Mouse (Mus musculus) induced T-regulatory cell, adult 2 months (primary cell): ENCODE results near the gene Grm4.
A peak's percentile ranks its signal among the peaks of the same experiment; 100 is the strongest.
"Not testable (repeated sequence)": the region's sequence is repeated elsewhere in the genome, so short reads cannot be mapped to it uniquely, and the experiment has no call there.

Experiments used
- DNase-seq: peaks from one replicate; pipeline ENCODE4 v3.0.0-alpha.2; 2012; ENCODE audit warnings: low read depth

Grm4 gene

GRCm38 (mm10) chr17:27389221-27390000 is 131.8 kb downstream of the Grm4 start:
- DNase-seq: no peak

GRCm38 (mm10) chr17:27386438-27386837 is 134.8 kb downstream of the Grm4 start:
- no peak for DNase-seq

- DNase-seq: no peak
Observed at GRCm38 (mm10) chr17:27385513-27386261, 135.5 kb downstream of the Grm4 start.

- no peak for DNase-seq
Observed at GRCm38 (mm10) chr17:27382916-27383315, 138.3 kb downstream of the Grm4 start.

- not testable (repeated sequence) for DNase-seq
Observed at GRCm38 (mm10) chr17:27380911-27381459, 140.2 kb downstream of the Grm4 start.

GRCm38 (mm10) chr17:27378977-27379376 is 142.2 kb downstream of the Grm4 start:
- no peak for DNase-seq

GRCm38 (mm10) chr17:27377151-27377550 is 144.1 kb downstream of the Grm4 start:
- DNase-seq: peak; percentile 38

GRCm38 (mm10) chr17:27375551-27375950 is 145.7 kb downstream of the Grm4 start:
- DNase-seq: no peak
